In the genomic region with DNA sequence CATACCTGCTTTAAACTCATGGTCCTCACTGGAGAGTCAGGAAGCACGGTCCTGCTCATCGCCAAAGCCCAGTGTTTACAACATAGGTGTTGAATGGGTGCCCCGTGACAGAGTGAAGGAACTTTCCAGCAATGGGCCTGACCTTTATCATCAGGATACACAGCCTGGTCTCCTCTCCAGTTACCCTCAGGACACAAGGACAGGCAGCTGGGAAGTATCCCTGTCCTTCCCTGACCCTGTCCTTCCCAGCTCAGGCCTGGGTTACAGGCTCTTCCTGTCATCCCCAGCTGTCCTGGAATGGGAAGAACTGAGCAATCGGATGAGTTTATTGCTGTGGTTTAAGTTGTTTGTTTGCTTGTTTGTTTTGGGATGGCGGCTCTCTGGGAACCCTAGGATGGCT, we compare ENCODE assay signal across 23 mouse cellular contexts. TPM values are rescaled to one million over a fixed set of nuclear protein-coding genes. Genes with fewer than 3 reads are reported as not detected.
DNase-seq lines count a peak whose midpoint lies in the region; ATAC-seq and TF ChIP-seq lines count a peak whose summit lies in the region.
"Had no signal": no experiment of that assay in that cellular context is flagged by ENCODE, and none has a peak within 500 bp of the region (broad histone marks: within the 10 kb centered on the region; RNA-seq: fewer than 3 reads in every experiment).

No protein-coding gene starts in this region.

- no peak overlapping the region for H3K4me2 ChIP-seq in heart, postnatal 0 days (ENCODE audit: low read depth, low read length)
- H3K4me2 ChIP-seq: heart, embryonic 12.5 days; heart, embryonic 15.5 days; hindbrain, embryonic 14.5 days had no signal

- no peak overlapping the region for H3K4me3 ChIP-seq in heart, postnatal 0 days (ENCODE audit: low read depth, low read length)
- H3K4me3 ChIP-seq: heart, adult 2 months; heart, embryonic 12.5 days; heart, embryonic 15.5 days had no signal

- H3K9me3 ChIP-seq in heart, postnatal 0 days (replicated peaks; ENCODE audit: control insufficient read depth, low read length), result no peaks in the 10 kb centered on the region
- H3K9me3 ChIP-seq: G1E; heart, embryonic 12.5 days; heart, embryonic 15.5 days had no signal

- peak overlapping the region; percentile 6; the same call in 1 of the 2 replicates for H3K27ac ChIP-seq in heart, postnatal 0 days (ENCODE audit: low read depth)
- H3K27ac ChIP-seq: hindbrain, embryonic 14.5 days; hindbrain, postnatal 0 days had no signal

- WGBS in heart, postnatal 0 days, result 82% methylated on average over 5 of the region's 5 CpGs

- H3K36me3 ChIP-seq in heart, postnatal 0 days (replicated peaks; ENCODE audit: control insufficient read depth, insufficient read depth, low read length), result no peaks in the 10 kb centered on the region
- H3K36me3 ChIP-seq: G1E; heart, embryonic 12.5 days; heart, embryonic 15.5 days had no signal

- no peak for TF ChIP-seq EP300 in heart, postnatal 0 days (IDR thresholded peaks at IDR 0.05; ENCODE audit: low read depth)

- H3K9ac ChIP-seq in heart, postnatal 0 days (replicated peaks; ENCODE audit: low read depth, low read length), result no peak overlapping the region
- H3K9ac ChIP-seq: forebrain, postnatal 0 days; heart, embryonic 12.5 days; heart, embryonic 15.5 days; hindbrain, embryonic 14.5 days had no signal

- H3K27me3 ChIP-seq in heart, postnatal 0 days (ENCODE audit: control insufficient read depth, insufficient read depth, low read length), result no peaks in the 10 kb centered on the region
- H3K27me3 ChIP-seq: heart, embryonic 12.5 days; heart, embryonic 15.5 days; Patski had no signal

- TF ChIP-seq CTCF in heart, postnatal 0 days (IDR thresholded peaks at IDR 0.05; ENCODE audit: low read depth), result no peak

- peaks cover 20% of the 10 kb centered on the region; the same call in 1 of the 2 replicates for H3K4me1 ChIP-seq in heart, postnatal 0 days (ENCODE audit: control insufficient read depth, insufficient read depth)

- ATAC-seq in heart, postnatal 0 days (ENCODE audit: insufficient read depth, low read depth), result no peak
- ATAC-seq in erythroblast, adult 5-6 weeks (replicated peaks; ENCODE audit: low FRiP score, poor library complexity, severe bottlenecking), result 0 out of 2 replicates have a peak, but pooled peaks have one; percentile 8
- ATAC-seq: forebrain, embryonic 14.5 days; forebrain, postnatal 0 days; hindbrain, postnatal 0 days; Patski had no signal

- DNase-seq in heart, postnatal 0 days (ENCODE audit: low spot score), result no peak
- DNase-seq in heart, adult 8-10 months (ENCODE audit: low spot score), result no peak
- peak; percentile 21 for DNase-seq in kidney, adult 9 months
- no peak for DNase-seq in kidney, adult 8-10 months
- peak; percentile 18 to 36 for DNase-seq in kidney, postnatal 36 days
- no peak for DNase-seq in kidney, adult 18-20 months
- DNase-seq: adrenal gland, postnatal 10 days; adrenal gland, postnatal 36 days; cerebellum, adult 18-20 months; cerebellum, adult 9-10 months; gastrocnemius, postnatal 25 days; heart, adult 2 months; heart, postnatal 14 days; heart, postnatal 4 days had no signal

RNA-seq across cellular contexts. Expression of a gene that starts 38.6 kb away (rescaled TPM):
- total RNA-seq in heart, postnatal 0 days (2014; rRNA removed; ENCODE audit: low replicate concordance), result 41.7 and 50.5 TPM in 2 replicates
- polyA plus RNA-seq in heart, postnatal 0 days (2015; fragmentation: Nextera tagmentation; extraction: Ambion mirVana), result 70.7 and 79.4 TPM in 2 replicates
- 10 to 100 TPM; 31.3 to 64.3 (median 38.9) TPM for total RNA-seq in heart, adult 8-10 months (2022)
- total RNA-seq in erythroblast, adult 5-6 weeks (2015; ENCODE audit: low replicate concordance), result 7.5 and 11.9 TPM in 2 replicates
- 2.1 and 8.0 TPM in 2 replicates for total RNA-seq in erythroblast, adult 5-6 weeks (2017; ENCODE audit: low replicate concordance)

RNA-seq across cellular contexts. Expression of a gene that starts 40.1 kb away (rescaled TPM):
- 161 and 163 TPM in 2 replicates for total RNA-seq in heart, postnatal 0 days (2014; rRNA removed; ENCODE audit: low replicate concordance)
- polyA plus RNA-seq in heart, postnatal 0 days (2015; fragmentation: Nextera tagmentation; extraction: Ambion mirVana), result 122 and 132 TPM in 2 replicates
- 100 to 1,000 TPM; 154 to 174 (median 157) TPM for total RNA-seq in heart, adult 8-10 months (2022)
- 20.9 and 37.8 TPM in 2 replicates for total RNA-seq in erythroblast, adult 5-6 weeks (2015; ENCODE audit: low replicate concordance)
- total RNA-seq in erythroblast, adult 5-6 weeks (2017; ENCODE audit: low replicate concordance), result 26.1 and 57.7 TPM in 2 replicates

RNA-seq across cellular contexts. Expression of a gene that starts 55.2 kb away (rescaled TPM):
- 1,043 and 1,325 TPM in 2 replicates for total RNA-seq in heart, postnatal 0 days (2014; rRNA removed; ENCODE audit: low replicate concordance)
- polyA plus RNA-seq in heart, postnatal 0 days (2015; fragmentation: Nextera tagmentation; extraction: Ambion mirVana), result 259 and 267 TPM in 2 replicates
- total RNA-seq in heart, adult 8-10 months (2022), result 10 to 100 TPM; 65.2 to 94.6 (median 72.1) TPM
- total RNA-seq in erythroblast, adult 5-6 weeks (2015; ENCODE audit: low replicate concordance), result 243 and 249 TPM in 2 replicates
- total RNA-seq in erythroblast, adult 5-6 weeks (2017; ENCODE audit: low replicate concordance), result 216 and 335 TPM in 2 replicates

RNA-seq across cellular contexts. Expression of a gene that starts 58.4 kb away (rescaled TPM):
- total RNA-seq in heart, postnatal 0 days (2014; rRNA removed; ENCODE audit: low replicate concordance), result 5.4 and 25.0 TPM in 2 replicates
- polyA plus RNA-seq in heart, postnatal 0 days (2015; fragmentation: Nextera tagmentation; extraction: Ambion mirVana), result 2.3 and 3.0 TPM in 2 replicates
- 10 to 100 TPM; 11.5 to 12.8 (median 12.0) TPM for total RNA-seq in heart, adult 8-10 months (2022)
- total RNA-seq in erythroblast, adult 5-6 weeks (2015; ENCODE audit: low replicate concordance), result 20.4 and 30.9 TPM in 2 replicates
- total RNA-seq in erythroblast, adult 5-6 weeks (2017; ENCODE audit: low replicate concordance), result 12.4 and 16.4 TPM in 2 replicates

Comparison
In these comparisons a context has a peak if more than half of its experiments do, and no peak if none do; other contexts are left out.
1. DNase-seq: peak in kidney, adult 9 months (single experiment) and kidney, postnatal 36 days (2 of 2); none in heart, postnatal 0 days (single experiment), heart, adult 8-10 months (single experiment), kidney, adult 8-10 months (0 of 2) and kidney, adult 18-20 months (single experiment).